Mouse (Mus musculus): ENCODE results near the gene Lpar5.
"Not testable (repeated sequence)": the region's sequence is repeated elsewhere in the genome, so short reads cannot be mapped to it uniquely, and the experiment has no call there.

The Lpar5 gene

DNA sequence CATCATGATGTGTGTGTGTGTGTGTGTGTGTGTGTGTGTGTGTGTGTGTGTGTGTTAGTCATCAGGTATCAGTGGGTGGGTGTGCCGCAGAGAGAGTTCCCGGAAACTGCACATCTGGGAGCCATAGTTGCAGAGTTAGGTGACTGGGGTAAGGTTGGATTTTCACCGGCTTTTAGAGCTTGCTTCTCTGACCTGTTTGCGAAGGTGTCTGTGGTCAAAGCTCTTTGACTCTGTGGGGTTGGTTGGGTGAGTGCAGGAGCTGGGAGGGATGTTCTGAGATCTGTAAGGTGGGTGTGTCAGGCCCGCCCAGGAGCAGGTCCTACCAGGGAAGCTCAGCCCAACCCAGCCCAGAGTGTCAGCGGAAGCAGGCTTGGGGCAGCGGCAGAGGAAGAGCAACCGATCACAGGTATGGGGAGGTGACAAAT is at the start of gene Lpar5:
Gene Lpar5, plus strand, starts transcription at position 350 of the 425 bp plus-strand sequence.
- no peak for DNase-seq (ENCODE audit: extremely low spot score, low spot score)

DNA sequence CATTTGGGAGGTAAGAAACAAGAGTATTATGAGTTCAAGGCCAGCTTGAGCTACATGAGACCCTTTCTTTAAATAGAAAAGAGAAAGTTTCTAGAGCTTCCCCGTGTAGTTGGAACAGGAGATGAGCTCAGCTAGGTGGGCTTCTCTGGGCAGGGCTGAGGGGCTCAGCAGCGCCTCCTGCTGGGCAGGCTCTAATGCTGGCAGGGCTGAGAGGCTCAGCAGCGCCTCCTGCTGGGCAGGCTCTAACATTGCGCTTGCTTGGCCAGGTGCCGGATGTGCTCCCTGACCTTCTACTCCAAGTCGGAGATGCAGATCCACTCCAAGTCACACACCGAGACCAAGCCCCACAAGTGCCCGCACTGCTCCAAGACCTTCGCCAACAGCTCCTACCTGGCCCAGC is 37.2 kb upstream of the Lpar5 start:
- peak; percentile 75 for DNase-seq (ENCODE audit: extremely low spot score, low spot score)

DNA sequence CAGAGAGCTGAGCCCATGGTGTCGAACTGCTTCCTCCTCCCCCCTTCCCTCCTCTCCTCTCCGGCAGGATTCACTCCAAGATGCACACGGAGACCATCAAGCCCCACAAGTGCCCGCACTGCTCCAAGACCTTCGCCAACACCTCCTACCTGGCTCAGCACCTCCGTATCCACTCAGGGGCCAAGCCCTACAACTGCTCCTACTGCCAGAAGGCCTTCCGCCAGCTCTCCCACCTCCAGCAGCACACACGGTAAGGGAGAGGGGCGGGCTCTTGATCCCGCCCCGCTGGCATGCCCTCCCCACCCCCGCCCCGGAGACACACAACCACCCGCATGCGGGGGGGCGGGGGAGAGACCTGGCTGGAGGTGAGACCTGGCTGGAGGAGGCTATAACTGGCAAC is 36.1 kb upstream of the Lpar5 start:
- DNase-seq (ENCODE audit: extremely low spot score, low spot score) = no peak

DNA sequence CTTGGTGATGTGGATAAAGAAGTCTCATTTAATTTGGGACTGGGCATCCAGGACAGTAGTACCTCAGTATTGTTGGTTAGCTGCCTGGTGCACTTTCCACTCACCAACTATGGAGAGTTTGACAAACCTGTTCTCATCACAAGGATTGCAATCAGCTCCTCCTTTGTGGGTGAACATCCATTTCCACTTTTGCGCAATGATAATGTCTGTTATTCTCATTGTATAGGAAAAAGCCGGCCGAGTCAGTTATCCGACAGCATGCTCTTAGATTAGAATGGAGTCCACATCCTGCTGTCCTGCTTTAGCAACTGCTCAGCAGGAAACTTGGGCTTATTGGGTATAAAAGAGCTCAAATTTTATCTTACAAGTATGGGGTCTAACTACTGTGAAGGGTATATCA is 29.1 kb upstream of the Lpar5 start:
- no peak for DNase-seq (ENCODE audit: extremely low spot score, low spot score)

DNA sequence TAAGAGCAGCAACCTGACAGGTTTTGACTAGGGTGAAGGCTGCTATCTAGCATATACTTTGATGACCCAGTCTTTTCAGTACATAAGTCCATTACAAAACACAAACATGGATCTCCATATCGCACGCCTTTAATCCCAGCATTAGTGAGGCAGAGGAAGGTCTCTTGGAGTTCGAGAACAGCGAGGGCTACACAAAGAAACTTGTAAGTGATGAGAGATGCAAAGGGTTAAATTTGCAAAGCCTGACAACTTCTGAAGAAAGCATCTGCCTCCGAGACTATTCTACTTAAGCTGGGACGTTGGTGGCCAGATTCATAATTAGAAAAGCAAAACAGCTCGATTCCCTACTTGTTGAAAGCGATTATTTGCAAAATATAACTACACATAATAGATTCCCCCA is 28.6 kb upstream of the Lpar5 start:
- DNase-seq (ENCODE audit: extremely low spot score, low spot score) = peak; percentile 64

DNA sequence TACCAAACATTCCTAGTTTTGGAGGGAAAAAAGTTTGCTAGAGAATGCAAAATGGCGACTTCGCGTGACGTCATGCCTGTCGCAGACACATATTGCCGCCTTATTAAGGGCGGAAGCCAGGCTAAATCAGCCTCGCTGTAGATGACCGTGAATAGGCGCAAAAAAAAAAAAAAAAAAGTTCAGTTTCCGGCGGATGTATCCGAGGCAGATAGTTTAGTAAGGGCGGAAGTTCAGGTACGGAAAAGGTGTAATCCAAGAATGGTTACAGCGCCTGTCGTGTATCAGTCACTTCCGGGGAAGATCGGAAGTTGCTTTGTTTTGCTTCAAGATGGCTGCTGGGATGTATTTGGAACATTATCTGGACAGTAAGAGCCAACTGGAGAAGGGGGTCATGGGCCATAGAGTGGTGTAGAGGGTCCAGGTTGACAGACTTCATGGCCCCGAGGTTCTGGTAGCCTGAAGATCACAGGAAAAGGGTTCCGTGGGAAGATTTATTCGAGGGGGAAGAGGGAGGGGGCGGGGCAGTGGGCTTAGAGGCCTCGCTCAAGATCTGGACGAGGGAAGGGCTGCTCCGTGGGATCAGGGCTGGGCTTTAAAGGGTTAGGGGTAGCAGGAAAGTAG is 28.1 kb upstream of the Lpar5 start, which contains the start of gene Ing4:
Gene Ing4, plus strand, starts transcription at position 228 of the 621 bp plus-strand sequence.
- peak; percentile 88 for DNase-seq (ENCODE audit: extremely low spot score, low spot score)

DNA sequence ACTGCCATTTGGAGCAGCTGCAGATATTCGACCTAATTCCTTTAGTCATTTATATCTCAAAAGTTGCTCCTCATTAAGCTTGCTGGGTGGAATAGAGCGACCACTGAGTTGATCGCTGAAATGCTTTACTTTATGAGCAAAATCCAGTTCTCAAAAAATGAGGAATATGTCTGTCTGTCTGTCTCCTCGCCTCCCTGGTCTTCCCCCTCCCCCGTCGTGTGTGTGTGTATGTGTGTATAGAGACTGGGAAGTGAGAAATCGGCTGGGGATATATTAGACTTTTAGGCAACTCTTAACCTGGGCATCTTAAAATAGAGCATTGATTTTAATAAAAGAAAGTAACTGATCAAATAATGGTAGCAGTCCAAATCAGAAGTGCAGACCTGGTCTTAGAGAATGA is 27.5 kb upstream of the Lpar5 start:
- DNase-seq (ENCODE audit: extremely low spot score, low spot score) = no peak

DNA sequence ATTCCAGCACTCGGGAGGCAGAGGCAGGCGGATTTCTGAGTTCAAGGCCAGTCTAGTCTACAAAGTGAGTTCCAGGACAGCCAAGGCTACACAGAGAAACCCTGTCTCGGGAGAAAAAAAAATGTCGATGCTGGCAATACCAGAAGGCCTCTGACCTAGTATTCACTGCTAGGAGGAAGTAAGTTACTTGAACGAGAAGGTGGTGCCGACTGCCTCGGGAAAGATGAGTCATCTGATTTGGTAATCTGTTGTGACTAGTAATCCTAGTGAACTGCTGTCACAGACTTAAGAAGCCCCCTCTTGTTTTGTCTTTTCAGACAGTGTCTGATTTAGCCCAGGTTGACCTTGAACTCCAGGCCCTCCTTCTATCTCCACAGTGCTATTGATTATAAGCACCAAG is 26.7 kb upstream of the Lpar5 start:
- no peak for DNase-seq (ENCODE audit: extremely low spot score, low spot score)

DNA sequence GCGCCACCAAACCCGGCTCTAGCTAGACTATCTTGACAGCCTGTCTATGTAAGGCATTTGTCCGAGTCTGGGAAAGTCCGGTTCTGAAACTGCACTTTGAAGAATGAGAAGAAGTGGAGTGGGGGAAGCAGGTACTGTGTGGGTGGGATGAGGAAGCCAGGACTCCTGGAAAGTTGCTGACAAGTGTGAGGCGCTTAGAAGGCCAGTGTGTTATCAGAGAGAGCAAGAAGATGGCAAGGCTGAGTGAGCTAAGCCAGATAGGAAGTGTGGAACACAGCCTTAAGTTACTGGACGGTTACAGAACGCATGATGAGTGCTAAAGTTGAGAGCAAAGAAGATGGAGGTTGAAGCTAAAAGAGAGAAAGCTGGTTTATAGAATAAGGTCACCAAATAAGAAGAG is 25.6 kb upstream of the Lpar5 start:
- DNase-seq (ENCODE audit: extremely low spot score, low spot score) = no peak

DNA sequence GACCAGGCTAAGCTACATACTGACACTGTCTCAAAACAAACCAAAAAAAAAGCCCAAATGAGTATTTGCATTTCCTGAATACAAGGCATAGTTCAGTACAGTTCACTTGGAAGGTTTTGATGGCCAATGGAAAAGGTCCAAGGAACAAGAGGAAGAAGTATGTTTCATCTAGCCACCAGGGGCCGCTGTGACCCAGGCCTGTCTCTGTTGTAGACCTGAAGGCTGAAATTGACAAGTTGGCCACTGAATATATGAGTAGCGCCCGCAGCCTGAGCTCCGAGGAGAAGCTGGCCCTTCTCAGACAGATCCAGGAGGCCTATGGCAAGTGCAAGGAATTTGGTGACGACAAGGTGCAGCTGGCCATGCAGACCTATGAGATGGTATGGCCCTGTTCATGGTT is 21.0 kb upstream of the Lpar5 start:
- DNase-seq (ENCODE audit: extremely low spot score, low spot score) = peak; percentile 74

DNA sequence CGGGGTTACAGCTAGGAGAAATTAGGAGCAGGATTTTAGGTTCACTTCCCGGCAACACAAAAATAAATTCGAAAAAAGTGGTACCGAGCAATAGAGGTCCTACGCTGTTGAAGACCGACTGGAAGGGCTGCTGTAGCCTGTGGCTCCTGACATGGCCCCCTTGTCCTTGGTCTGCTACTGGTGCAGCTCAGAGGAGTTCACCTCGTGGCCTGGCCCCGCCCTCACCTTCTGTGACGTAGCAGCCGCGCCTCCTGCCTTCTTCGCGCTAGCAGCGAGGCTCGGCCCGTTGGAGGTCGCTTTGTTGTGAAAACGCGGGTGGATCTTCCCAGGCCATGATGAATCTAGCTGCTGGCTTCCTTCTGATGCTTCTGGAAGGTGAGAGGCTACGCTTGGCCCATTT is 18.0 kb upstream of the Lpar5 start, which contains the start of gene Acrbp:
Gene Acrbp, plus strand, starts transcription at position 12 of the 400 bp plus-strand sequence.
- DNase-seq (ENCODE audit: extremely low spot score, low spot score) = no peak

DNA sequence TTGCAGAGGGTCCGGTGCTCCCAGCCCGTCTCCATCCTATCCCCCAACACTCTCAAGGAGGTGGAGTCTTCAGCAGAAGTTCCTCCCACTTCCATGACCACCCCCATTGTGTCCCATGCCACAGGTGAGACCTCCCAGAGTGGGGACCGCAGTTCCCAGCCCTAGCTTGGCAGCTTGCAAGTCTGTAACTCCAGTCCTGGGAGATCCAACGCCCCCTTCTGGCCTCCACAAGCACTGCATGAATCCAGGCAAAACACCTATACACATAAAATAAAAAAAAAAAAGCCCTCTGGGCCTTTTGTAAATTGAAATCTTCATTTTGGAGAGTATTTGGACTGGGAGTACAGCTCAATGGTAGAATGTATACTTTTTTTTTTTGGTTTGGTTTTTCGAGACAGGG is 16.5 kb upstream of the Lpar5 start:
- DNase-seq (ENCODE audit: extremely low spot score, low spot score) = no peak

DNA sequence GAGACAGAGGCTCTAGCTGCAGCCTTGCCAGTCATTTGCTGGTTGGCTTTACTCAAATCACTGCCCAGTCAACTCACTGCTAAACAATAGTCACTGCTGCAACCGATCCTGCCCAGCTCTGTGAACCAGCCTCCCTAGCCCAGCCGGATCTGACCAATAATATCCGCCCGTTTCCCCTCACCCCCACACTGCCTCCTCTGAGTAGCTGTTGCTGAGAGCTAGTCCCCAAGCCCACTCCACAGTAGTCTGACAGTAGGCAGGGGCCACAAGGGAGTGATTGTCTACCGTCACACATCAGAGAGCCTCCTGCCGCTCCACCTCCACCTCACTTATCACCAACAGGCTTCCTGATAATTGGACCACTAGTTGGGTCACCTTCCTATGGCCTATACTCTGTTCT is 6.2 kb upstream of the Lpar5 start:
- no peak for DNase-seq (ENCODE audit: extremely low spot score, low spot score)

DNA sequence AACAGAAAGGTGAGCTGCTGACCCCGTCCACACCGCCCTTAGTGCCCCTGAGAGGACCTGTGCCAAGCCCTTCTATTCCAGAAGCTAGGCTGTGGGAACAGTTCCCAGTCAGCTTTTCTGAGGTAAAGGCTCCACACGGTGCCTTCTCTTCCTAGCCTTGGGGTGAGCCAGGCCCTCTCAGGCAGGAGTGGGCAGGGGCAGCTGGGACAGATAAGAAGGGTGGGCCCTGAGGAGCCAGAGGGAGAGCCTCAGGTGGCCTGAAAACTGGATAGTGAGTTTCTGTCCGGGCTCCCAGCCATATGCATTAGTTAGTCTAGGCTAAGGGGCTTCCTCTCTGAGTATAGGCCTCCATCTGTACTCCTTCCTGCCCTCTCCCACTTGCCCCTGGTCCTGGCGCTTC is 5.2 kb upstream of the Lpar5 start:
- no peak for DNase-seq (ENCODE audit: extremely low spot score, low spot score)

DNA sequence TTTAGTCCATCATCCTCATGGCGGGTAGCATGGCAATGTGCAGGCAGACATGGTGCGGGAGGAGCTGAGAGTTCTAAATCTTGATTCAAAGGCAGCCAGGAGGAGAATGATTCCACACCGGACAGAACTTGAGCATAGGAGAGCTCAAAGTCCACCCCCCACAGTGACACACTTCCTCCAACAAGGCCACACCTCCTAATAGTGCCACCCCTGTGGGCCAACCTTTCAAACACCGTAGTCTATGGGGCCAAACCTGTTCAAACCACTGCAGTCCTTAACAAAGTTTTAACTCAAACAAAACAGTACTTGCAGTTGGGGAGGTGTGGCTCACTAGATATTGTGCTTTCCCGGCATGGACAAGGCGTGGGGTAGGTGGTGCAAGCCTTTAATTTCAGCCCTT is 3.8 kb upstream of the Lpar5 start:
- no peak for DNase-seq (ENCODE audit: extremely low spot score, low spot score)

DNA sequence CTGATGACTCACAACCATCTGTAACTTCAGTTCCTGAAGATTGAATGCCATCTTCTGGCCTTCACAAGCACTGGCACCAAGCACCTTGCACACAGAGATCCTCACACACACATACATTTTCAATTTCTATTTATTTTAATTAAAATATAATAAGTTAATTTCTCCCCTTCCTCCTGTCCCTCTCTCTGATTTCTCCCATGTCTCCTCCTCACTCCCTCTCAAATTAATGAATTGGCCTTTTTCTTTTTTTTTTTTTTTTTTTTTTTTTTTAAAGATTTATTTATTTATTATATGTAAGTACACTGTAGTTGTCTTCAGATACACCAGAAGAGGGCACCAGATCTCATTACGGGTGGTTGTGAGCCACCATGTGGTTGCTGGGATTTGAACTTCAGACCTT is 2.5 kb upstream of the Lpar5 start:
- DNase-seq (ENCODE audit: extremely low spot score, low spot score) = not testable (repeated sequence)

DNA sequence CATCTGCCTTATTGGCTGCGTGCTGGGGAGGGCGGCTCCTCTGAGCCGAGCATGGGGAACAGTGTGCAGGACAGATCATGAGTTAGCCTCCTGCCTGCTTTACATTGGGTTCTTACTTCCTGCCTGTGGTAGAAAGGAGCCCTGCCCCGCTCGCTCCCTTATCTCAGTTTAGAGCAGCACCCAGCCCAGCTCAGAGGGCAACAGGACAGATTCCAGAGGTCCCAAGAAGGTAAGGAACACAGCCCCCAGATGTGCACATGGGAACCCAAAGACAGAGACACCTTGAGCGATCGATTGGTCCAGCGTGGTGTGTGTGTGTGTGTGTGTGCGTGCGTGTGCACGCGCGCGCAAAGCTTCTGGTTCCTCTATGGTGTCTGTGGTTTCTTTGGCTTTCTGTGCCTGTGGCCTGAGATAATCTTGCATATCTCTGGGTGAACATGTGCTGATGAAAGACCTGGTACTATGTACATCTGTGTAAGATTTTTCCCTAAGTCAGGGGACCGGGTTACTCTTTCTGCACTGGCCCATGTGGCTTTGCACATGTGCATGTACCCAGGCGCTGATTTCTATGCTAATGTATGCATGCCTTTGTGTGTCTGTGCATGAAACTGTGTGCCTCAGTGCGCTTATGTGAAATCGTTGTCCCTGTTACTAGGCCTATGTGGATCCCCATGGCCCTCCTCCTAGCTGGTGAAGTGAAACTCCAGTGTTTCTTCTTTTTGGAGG is 3.6 kb downstream of the Lpar5 start:
- no peak for DNase-seq (ENCODE audit: extremely low spot score, low spot score)

DNA sequence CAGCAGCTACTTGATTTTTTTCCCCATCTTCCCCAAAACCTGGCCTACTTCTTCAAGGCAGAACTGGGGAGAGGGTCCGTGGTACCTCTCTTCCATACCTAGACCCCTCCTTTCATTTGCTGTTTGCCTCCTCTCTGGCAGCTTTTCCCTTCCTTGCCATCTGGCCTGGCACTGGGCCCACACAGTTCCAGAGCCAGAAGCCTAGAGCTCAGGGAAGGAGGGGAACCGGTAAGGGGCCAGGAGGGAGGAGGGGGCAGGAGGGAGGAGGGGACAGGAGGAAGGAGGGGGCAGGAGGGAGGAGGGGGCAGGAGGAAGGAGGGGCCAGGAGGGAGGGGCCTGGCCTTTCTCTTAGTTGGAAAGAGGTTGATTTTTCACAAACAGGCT is 4.2 kb downstream of the Lpar5 start:
- no peak for DNase-seq (ENCODE audit: extremely low spot score, low spot score)

DNA sequence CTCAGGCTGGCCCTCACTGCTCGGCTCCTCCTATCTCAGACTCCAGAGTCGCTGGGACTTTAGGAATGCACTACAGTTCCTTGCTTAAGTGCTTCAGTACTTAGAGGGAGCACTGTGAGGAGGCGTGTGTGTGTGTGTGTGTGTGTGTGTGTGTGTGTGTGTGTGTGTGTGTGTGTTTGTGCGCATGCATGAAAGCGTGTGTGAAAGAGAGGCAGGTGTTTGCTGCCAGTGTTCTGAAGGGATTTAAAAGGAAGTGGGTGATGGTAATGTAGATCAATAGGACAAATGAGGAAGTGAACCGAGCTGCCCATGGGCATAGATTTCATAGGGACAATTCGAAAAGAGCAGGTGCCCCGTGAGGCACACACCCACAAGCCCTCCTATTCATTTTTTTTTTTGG is 6.1 kb downstream of the Lpar5 start:
- no peak for DNase-seq (ENCODE audit: extremely low spot score, low spot score)

DNA sequence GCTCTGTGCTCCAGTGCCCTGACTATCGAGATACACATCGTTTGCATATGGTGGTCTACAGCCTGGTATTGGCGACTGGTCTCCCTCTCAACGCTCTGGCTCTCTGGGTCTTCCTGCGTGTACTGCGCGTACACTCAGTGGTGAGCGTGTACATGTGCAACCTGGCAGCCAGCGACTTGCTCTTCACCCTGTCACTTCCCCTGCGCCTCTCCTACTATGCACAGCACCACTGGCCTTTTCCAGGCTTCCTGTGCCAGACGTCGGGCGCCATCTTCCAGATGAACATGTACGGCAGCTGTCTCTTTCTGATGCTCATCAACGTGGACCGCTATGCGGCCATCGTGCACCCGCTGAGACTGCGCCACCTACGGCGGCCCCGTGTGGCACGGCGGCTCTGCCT is 13.7 kb downstream of the Lpar5 start:
- DNase-seq (ENCODE audit: extremely low spot score, low spot score) = no peak

DNA sequence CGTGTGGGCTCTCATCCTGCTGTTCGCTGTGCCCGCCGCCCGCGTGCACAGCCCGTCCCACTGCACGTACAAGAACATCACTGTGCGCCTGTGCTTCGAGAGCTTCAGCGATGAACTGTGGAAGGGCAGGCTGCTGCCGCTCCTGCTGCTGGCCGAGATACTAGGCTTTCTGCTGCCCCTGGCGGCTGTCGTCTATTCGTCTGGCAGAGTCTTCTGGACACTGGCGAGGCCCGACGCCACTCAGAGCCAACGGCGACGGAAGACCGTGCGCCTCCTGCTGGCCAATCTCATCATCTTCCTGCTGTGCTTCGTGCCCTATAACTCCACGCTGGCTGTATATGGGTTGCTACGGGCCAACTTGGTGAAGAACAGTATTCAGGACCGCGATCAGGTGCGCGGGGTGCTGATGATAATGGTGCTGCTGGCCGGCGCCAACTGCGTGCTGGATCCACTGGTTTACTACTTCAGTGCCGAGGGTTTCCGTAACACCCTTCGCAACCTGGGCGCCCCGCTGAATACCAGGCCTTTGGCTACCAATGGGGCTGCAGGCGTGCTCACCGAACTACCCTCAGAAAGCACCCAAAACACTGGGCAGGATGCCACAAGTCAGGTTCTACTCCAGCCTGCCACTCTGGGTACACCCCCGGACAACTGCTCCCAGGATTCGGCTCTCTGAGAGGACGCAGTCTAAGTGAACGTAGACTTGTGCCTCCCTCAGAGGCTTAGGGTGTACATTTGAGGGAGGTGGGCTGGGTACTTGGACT is 14.3 kb downstream of the Lpar5 start:
- DNase-seq (ENCODE audit: extremely low spot score, low spot score) = peak; percentile 91

DNA sequence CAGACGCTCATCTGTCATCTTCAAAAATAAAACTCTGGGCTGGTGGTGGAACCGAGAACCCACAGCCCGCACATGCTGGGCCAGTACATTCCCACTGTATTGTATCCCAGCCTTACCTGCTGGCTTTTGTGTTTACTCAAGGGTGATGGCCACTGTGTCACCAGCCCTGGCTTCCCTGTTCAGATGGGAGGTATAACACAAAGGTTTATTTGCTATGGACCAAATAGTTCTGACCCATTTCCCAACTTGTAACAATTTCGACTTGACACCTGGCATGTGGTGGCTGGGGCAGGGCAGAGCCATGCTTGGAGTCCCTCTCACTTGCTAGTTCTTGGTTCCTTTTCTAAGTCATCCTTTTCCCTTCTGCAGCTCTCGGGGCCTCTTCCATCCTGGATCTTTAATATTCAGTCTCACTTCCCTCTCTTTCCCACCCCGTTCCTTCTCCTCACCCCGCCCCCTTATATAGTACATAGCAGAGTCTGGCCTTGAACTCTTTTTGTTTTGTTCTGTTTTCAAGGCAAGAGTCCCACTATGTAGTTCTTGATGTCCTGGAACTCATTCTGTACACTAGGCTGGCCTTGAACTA is 15.2 kb downstream of the Lpar5 start:
- DNase-seq (ENCODE audit: extremely low spot score, low spot score) = no peak
